Mouse (Mus musculus) heart, embryonic 13.5 days (tissue): ENCODE results near the gene Ott. TPM values are rescaled to one million over a fixed set of nuclear protein-coding genes. Genes with fewer than 3 reads are reported as not detected.
"Not testable (repeated sequence)": the region's sequence is repeated elsewhere in the genome, so short reads cannot be mapped to it uniquely, and the experiment has no call there.

Experiments
- ATAC-seq: fragments of 200-750 bp; cut with Nextera tagmentation; 2 replicates; pipeline ENCODE4 v1.8.0; 2017; ENCODE audit warnings: moderate TSS enrichment; ENCODE audit not compliant: insufficient number of reproducible peaks, low FRiP score, low TSS enrichment; ENCODE audit errors: extremely low read depth
- H3K27ac ChIP-seq: fragments of 300-500 bp; sonication (generic); replicated peaks from 2 replicates; pipeline ENCODE4 v1.5.1; 2015; ENCODE audit warnings: moderate library complexity, mild to moderate bottlenecking, inconsistent platforms
- H3K27me3 ChIP-seq: fragments of 300-500 bp; sonication (generic); replicated peaks from 2 replicates; pipeline ENCODE4 v1.6.1; 2015; ENCODE audit warnings: mild to moderate bottlenecking, inconsistent platforms
- H3K36me3 ChIP-seq: fragments of 300-500 bp; sonication (generic); 2 replicates; pipeline ENCODE4 v1.6.1; 2015; ENCODE audit warnings: mild to moderate bottlenecking, inconsistent platforms
- H3K4me1 ChIP-seq: fragments of 300-500 bp; sonication (generic); 2 replicates; pipeline ENCODE4 v1.6.1; 2015; ENCODE audit warnings: inconsistent platforms
- H3K4me2 ChIP-seq: fragments of 300-500 bp; sonication (generic); 2 replicates; pipeline ENCODE4 v1.6.1; 2015; ENCODE audit warnings: inconsistent platforms, mild to moderate bottlenecking, moderate library complexity
- H3K4me3 ChIP-seq: fragments of 300-500 bp; sonication (generic); 2 replicates; pipeline ENCODE4 v1.5.1; 2015; ENCODE audit warnings: moderate library complexity, mild to moderate bottlenecking, inconsistent platforms
- H3K9ac ChIP-seq: fragments of 300-500 bp; sonication (generic); 2 replicates; pipeline ENCODE4 v1.6.1; 2015; ENCODE audit warnings: inconsistent platforms, mild to moderate bottlenecking, moderate library complexity
- H3K9me3 ChIP-seq: fragments of 300-500 bp; sonication (generic); 2 replicates; pipeline ENCODE4 v1.6.1; 2016; ENCODE audit warnings: inconsistent platforms
- WGBS: fragments of 180-500 bp; shearing (Covaris S2); methylation state at CpG from one replicate; pipeline ENCODE4 v1.1.7; 2015; ENCODE audit warnings: mixed read lengths; 5-methylcytosine and 5-hydroxymethylcytosine counted together
- polyA plus RNA-seq: library from polyadenylated mRNA; unstranded; fragments of >200 nt; fragmentation: Nextera tagmentation; extraction: Ambion mirVana; gene quantifications from 2 replicates; pipeline ENCODE4 v1.2.1, GENCODE M21; 2015

Ott gene
- polyA plus RNA-seq = not detected in 2 replicates

DNA sequence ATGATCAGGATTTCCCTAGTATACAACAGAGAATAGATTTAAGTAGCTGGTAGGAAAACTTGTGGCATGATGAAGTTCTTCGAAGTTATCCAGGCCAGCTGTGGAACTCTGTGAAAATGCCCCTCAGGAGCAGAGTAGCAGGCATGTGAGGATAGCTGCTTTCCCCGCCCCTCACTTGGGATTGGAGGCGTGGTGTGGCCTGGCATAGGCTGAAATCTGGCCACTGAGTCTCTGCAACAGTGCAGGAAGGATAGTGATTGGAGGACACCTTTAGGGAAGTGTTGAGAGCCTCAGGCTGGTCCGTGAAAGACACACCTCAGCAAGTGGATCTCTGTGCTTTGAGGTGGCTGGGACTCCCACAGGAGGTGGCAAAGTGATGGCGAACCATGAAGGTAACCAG lies at the start of gene Ott:
Gene Ott (plus strand): TSS at position 301 of the 400 bp plus-strand sequence.
- H3K4me3 ChIP-seq, H3K9me3 ChIP-seq, ATAC-seq, H3K36me3 ChIP-seq, H3K27ac ChIP-seq, H3K4me1 ChIP-seq, H3K9ac ChIP-seq, H3K4me2 ChIP-seq, H3K27me3 ChIP-seq: not testable (repeated sequence)
- no CpG with 5 or more reads among the region's 5 CpGs for WGBS

Other genes starting within 250 kb of the Ott start
- not detected in 2 replicates for gene Luzp4, start 216.6 kb upstream of the Ott start, polyA plus RNA-seq
- not detected in 2 replicates for gene Gm15093, start 198.1 kb downstream of the Ott start, polyA plus RNA-seq